Mouse (Mus musculus) lung, postnatal 0 days (tissue): ENCODE data around the gene P2ry6.

Source experiments
- CTCF ChIP-seq: IDR thresholded peaks from 2 replicates; pipeline ENCODE4 v1.5.1; 2016; ENCODE audit warnings: antibody characterized with exemption, mild to moderate bottlenecking
- EP300 ChIP-seq: IDR thresholded peaks from 2 replicates; pipeline ENCODE4 v1.6.1; 2016; ENCODE audit warnings: antibody characterized with exemption, mild to moderate bottlenecking, control low read depth

DNA sequence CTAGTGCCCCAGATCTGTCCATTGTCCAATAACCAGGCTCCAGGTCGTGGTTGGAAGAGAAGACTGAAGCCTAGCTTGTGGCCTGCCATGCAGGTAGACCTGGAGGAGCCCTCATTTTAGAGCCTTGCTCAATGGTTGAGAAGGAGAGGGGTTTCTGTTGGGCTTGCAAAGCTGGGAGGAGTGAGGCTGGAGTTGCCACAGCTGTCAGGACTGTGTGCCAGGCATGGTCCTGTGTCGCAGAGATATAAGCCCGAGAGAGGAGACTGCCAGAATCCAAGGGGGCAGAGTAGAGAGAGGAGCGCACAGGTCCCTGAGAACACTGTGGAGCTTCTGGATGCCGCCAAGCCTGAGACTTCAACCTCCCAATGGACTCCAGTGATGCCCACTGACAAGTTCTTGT is 29.7 kb downstream of the P2ry6 start:
- TF ChIP-seq EP300, result no peak
- TF ChIP-seq CTCF, result no peak
